Mouse (Mus musculus): ENCODE measurements around the gene Eif4ebp2. TPM values are rescaled to one million over a fixed set of nuclear protein-coding genes. Genes with fewer than 3 reads are reported as not detected.
"Not testable (repeated sequence)": the region's sequence is repeated elsewhere in the genome, so short reads cannot be mapped to it uniquely, and the experiment has no call there.

The Eif4ebp2 gene
- polyA plus RNA-seq, 1 experiment from 2014 or later = 66.4 TPM

DNA sequence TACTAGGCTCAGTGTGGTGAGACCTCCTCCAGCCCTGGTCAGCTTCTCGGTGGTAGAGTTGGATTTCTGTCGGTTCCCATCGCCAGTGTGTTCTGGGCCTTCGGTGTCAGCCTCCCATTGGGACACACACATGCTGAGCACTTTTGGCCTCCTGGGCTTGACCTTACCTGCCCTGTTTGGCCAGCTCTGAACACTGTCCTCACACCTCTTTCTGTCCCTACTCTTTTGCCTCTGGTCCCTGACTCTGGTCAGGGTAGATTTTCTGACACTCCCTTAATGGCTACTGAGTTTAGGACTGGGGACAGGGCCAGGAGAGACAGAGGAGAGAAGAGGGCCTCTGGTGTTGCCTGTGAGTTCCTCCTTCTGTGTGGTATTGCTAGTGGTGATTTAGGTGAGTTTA is 27.5 kb upstream of the Eif4ebp2 start:
- H3K9ac ChIP-seq = no peak overlapping the region
- H3K4me2 ChIP-seq = no peak overlapping the region
- no peak overlapping the region for H3K4me3 ChIP-seq
- H3K4me1 ChIP-seq (replicated peaks) = peaks cover 26% of the 10 kb centered on the region
- WGBS = 91% methylated on average over 4 of the region's 4 CpGs
- no peaks in the 10 kb centered on the region for H3K9me3 ChIP-seq
- ATAC-seq (ENCODE audit: low FRiP score) = no peak
- no peaks in the 10 kb centered on the region for H3K36me3 ChIP-seq
- H3K27me3 ChIP-seq = peaks cover 2% of the 10 kb centered on the region; the same call in 1 of the 2 replicates
- H3K27ac ChIP-seq = no peak overlapping the region

DNA sequence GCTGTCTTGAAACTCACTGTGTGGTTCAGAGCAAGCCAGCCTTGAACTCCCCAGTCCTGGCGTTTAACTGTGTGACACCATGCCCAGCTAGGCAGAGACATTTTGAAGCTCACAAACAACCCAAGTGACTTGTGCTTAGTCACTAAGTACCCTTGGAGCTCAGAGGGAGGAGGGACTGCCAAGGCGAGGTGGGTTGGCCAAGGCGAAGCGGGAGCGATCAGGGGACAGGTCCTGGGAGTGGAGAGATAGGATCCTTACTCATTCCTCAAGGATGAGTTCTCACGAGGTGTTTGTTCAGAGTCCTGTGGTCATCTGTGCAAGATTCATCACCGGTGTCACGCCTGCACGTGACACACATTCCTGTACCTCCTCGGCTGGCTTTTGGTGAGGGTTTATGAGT is 27.0 kb upstream of the Eif4ebp2 start:
- Histone ChIP-seq H3K9me3 (no peaks in the 10 kb centered on the region), H3K27ac (no peak overlapping the region)

DNA sequence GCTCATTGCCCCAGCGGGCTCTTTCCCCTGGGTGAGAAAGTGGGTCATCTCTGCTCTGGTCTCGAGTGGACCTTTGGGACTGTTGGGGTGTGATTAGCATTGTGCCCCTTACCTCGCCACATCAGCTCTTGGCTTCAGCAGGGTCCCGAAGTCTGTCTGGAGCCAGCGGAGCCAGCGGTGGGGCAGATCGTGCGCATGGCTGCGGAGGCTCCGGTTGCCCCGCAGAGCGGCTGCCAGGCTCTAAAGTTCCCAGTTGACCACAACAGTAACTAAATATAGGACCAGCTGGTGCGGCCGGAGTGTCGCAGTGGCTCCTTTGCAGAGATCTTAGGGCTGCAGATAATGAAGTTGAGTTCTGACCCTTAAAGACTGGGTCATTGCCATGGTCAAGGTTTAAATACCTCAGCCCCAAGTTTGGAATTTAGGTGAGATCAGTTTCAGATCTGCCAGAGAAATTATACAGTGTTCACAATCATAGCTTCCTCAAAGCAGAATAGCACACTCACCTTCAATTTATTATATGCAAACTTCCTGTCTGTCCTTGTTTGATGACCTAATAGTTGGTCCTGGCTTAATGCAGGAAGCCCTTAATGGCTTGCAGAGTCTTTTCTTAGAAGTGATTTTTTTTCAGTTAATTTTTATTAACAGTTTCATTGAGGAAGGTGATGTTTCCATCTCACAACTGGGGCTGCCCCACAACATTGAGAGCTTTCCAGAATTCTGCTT is 24.1 kb upstream of the Eif4ebp2 start:
- Histone ChIP-seq H3K27me3 (peaks cover 2% of the 10 kb centered on the region; the same call in 1 of the 2 replicates), H3K4me1 (replicated peaks) (peaks cover 40% of the 10 kb centered on the region), H3K4me2 (peak overlapping the region; percentile 97), H3K9ac (peak overlapping the region; percentile 88), H3K27ac (0 out of 2 replicates have a peak overlapping the region, but pooled peaks have one; percentile 90), H3K9me3 (no peaks in the 10 kb centered on the region), H3K4me3 (peak overlapping the region; percentile 86), H3K36me3 (no peaks in the 10 kb centered on the region)
- ATAC-seq (ENCODE audit: low FRiP score) = peak; percentile 22
- WGBS = 4% methylated on average over 15 of the region's 15 CpGs

More for the DNA sequence above, 27.0 kb upstream of the Eif4ebp2 start:
- no peak overlapping the region for H3K9ac ChIP-seq
- no peak for ATAC-seq (ENCODE audit: low FRiP score)
- peaks cover 31% of the 10 kb centered on the region for H3K4me1 ChIP-seq (replicated peaks)
- WGBS = 89% methylated on average over 10 of the region's 10 CpGs
- H3K36me3 ChIP-seq = no peaks in the 10 kb centered on the region
- no peak overlapping the region for H3K4me3 ChIP-seq
- peaks cover 2% of the 10 kb centered on the region; the same call in 1 of the 2 replicates for H3K27me3 ChIP-seq
- H3K4me2 ChIP-seq = no peak overlapping the region

DNA sequence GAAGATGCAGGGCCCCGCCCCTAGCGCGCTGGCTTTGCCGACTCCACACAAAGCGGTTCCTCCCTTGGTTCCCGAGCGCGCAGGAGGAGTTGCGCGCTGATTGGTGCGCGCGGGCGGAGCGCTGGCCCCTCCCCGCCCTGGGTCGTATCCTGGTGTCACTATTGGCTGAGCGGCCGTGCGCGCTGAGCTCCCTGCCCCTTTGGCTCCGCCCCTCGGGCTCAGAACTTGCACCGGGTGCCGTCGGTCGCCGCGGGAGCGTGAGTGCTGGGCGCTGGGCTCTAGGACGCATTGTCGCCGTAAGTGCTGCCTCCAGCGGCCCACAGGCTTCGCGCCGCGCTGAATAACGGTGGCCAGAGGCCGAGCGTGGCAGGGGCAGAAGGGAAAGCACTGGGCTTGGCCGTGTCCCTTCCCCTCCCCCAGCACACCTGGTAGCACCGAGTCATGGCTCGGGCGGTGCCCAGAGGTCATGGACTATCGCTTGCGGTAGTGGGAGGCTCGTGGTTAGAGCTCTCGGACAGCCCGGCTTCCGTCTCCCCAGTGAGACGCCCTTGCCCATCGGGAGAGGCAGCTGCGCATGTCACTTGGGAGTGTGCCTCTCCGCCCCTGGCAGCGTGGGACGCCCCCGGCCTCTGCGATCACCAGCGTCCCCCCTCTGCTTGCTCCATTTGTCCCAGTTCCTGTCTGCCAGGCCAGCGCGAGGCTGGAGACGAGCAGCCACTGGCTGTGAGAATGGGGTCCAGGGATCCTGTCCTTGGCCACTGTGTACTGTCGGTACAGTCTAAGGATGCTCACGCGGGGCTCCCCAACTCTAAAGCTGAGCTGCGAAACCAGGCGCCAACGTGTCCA is 23.4 kb upstream of the Eif4ebp2 start, which contains the start of gene Lrrc20:
TSS of gene Lrrc20 (plus strand) at position 208 of the 846 bp plus-strand sequence.
- Histone ChIP-seq H3K27ac (peak within 1 kb of the TSS; percentile 90), H3K4me3 (peak within 1 kb of the TSS; percentile 86), H3K9me3 (no peaks in the 10 kb centered on the region), H3K9ac (peak within 1 kb of the TSS; percentile 88), H3K36me3 (no peaks in the 10 kb centered on the region), H3K27me3 (peaks cover 2% of the 10 kb centered on the region; the same call in 1 of the 2 replicates), H3K4me2 (peak within 1 kb of the TSS; percentile 97), H3K4me1 (replicated peaks) (peaks cover 40% of the 10 kb centered on the region)
- peak; percentile 98 for ATAC-seq (ENCODE audit: low FRiP score)
- WGBS = under 1% methylated on average over 69 of the region's 70 CpGs

DNA sequence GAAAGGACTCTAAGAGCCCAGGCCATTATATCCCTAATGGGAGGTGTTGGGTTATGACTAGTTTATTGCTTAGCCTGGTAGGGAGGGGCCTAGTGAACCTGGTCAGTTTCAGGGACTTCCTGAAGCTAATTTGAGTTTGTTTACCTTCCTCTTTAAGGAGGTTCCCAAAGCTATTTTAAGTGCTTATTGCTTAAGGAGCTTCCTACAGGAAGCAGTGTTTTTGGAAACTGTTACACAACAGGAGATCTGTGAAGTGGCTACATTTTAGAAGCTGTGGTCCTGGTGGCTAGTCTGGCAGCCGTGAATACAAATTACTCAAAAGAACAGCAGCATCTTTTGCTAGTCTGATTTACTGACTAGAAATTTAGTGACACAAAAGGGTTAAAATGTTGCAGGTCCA is 21.9 kb upstream of the Eif4ebp2 start:
- H3K9me3 ChIP-seq = no peaks in the 10 kb centered on the region
- peak overlapping the region; percentile 97 for H3K4me2 ChIP-seq
- H3K27me3 ChIP-seq = peaks cover 2% of the 10 kb centered on the region; the same call in 1 of the 2 replicates
- H3K4me3 ChIP-seq = peak overlapping the region; percentile 86
- ATAC-seq (ENCODE audit: low FRiP score) = no peak
- H3K36me3 ChIP-seq = no peaks in the 10 kb centered on the region
- H3K9ac ChIP-seq = peak overlapping the region; percentile 69; the same call in 1 of the 2 replicates
- WGBS = 79% methylated on average over 1 of the region's 1 CpGs
- peaks cover 40% of the 10 kb centered on the region for H3K4me1 ChIP-seq (replicated peaks)
- peak overlapping the region; percentile 58; the same call in 1 of the 2 replicates for H3K27ac ChIP-seq

DNA sequence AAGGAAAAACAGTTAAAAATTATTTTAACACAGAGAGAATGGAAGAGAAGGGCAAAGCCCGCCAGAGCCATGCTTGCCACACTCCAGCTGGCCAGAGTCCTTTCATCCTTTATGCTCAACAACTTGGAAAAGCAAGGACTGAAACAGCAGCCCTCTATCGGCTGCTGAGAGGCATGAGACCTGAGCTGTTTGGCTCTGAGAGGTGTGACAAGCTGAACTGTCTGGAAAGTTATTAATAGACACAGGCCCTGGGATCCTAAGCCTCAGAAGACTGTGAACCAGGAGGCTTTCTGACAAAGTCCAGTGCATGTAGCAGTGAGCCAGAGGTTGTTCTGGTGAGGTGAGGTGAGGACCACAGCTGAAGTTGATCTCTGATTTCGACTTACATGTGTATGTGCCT is 21.2 kb upstream of the Eif4ebp2 start:
- Histone ChIP-seq H3K4me3 (no peak overlapping the region), H3K27me3 (peaks cover 2% of the 10 kb centered on the region; the same call in 1 of the 2 replicates), H3K4me2 (peak overlapping the region; percentile 97; the same call in 1 of the 2 replicates), H3K27ac (no peak overlapping the region), H3K9ac (no peak overlapping the region), H3K36me3 (no peaks in the 10 kb centered on the region), H3K4me1 (replicated peaks) (peaks cover 40% of the 10 kb centered on the region), H3K9me3 (no peaks in the 10 kb centered on the region)
- no peak for ATAC-seq (ENCODE audit: low FRiP score)
- WGBS = 70% methylated on average over 3 of the region's 3 CpGs

DNA sequence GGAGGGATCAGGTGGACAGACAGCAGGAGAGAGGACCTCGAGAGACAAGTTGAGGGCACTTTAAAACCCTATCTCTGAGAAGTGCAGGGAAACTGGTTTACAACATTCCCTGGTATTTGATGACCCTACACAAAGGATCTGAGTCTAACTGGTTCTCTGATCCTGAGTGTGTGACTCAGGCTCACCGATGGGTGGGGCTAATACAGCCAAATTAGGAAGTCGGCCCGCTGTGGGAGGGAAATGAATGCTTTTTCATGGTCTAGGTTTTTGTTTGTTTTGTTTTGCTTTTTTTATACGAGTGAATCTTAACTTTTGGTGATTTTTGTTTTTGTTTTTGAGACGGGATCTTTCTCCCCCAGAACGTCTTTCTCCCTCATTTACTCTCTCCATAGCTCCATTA is 16.4 kb upstream of the Eif4ebp2 start:
- H3K27me3 ChIP-seq = no peaks in the 10 kb centered on the region
- no peak for ATAC-seq (ENCODE audit: low FRiP score)
- WGBS = 68% methylated on average over 7 of the region's 7 CpGs
- no peak overlapping the region for H3K27ac ChIP-seq
- no peaks in the 10 kb centered on the region for H3K9me3 ChIP-seq
- H3K36me3 ChIP-seq = no peaks in the 10 kb centered on the region
- H3K4me1 ChIP-seq (replicated peaks) = peaks cover 4% of the 10 kb centered on the region
- no peak overlapping the region for H3K4me3 ChIP-seq
- H3K4me2 ChIP-seq = no peak overlapping the region
- no peak overlapping the region for H3K9ac ChIP-seq

DNA sequence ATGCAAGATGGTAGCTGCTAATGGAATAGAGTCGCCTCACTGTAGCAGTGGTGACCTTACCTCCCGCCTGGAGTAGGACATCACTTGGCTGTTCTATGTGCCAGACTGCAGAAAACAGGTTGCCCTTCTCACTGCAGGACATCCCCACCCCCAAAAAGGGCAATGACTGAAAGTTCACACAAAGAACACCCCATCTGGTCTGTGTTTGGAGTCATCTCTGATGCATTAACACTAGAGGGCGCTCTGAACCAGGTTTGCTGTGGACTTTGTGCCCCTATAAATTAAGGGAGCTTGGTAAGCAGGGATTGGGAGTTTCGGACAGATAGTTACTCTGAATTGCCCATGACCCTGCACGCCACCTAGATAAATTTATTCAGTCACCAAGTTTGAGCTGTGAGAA is 14.4 kb upstream of the Eif4ebp2 start:
- Histone ChIP-seq H3K9ac (no peak overlapping the region), H3K9me3 (no peaks in the 10 kb centered on the region), H3K4me1 (replicated peaks) (no peaks in the 10 kb centered on the region), H3K4me2 (no peak overlapping the region), H3K27ac (no peak overlapping the region), H3K36me3 (no peaks in the 10 kb centered on the region), H3K4me3 (no peak overlapping the region), H3K27me3 (no peaks in the 10 kb centered on the region)
- ATAC-seq (ENCODE audit: low FRiP score) = no peak
- WGBS = 21% methylated on average over 5 of the region's 5 CpGs

DNA sequence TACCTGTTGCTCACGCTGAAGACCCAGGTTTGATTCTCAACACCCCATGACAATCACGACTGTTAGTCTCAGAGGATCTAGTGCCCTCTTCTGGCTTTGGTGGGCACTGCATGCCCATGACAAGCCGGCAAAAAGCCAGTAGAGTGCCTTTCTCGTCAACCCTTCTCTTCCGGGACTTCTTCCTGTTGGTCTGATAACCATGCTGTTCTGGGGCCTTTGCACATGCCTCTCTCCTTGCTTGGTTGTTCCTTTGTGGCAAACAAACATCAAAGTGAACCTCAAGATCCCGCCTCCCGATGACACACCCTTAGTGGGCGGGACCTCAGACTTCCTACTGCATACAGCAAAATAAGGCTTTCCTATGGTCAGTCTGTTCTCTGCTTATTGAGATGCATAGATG is 13.8 kb upstream of the Eif4ebp2 start:
- Histone ChIP-seq H3K27me3 (no peaks in the 10 kb centered on the region), H3K4me1 (replicated peaks) (no peaks in the 10 kb centered on the region), H3K4me3 (no peak overlapping the region), H3K4me2 (no peak overlapping the region), H3K36me3 (no peaks in the 10 kb centered on the region), H3K9me3 (no peaks in the 10 kb centered on the region), H3K9ac (no peak overlapping the region), H3K27ac (no peak overlapping the region)
- no peak for ATAC-seq (ENCODE audit: low FRiP score)
- 71% methylated on average over 8 of the region's 8 CpGs for WGBS

DNA sequence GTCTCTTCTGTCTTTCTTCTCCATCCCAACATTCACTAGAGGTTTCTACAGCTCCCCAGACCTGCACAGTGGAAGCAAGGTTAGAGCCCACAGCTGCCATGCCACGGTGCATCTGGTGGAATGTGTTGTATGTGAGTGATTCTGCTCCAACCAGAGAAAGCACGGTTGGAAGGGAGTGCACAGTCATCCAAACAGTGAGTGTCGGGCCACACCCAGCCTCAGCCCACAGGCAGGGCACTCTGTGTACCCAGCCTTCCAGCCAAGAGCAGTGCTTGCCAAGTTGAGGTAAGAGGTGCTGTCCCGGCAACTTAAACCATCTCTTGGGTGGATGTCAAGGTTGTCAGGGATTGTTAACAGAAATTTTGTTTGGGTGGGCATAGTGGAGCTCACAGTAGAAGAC is 12.5 kb upstream of the Eif4ebp2 start:
- H3K4me3 ChIP-seq = no peak overlapping the region
- no peak overlapping the region for H3K9ac ChIP-seq
- WGBS = 86% methylated on average over 4 of the region's 4 CpGs
- no peaks in the 10 kb centered on the region for H3K36me3 ChIP-seq
- no peaks in the 10 kb centered on the region for H3K9me3 ChIP-seq
- no peak for ATAC-seq (ENCODE audit: low FRiP score)
- H3K4me1 ChIP-seq (replicated peaks) = no peaks in the 10 kb centered on the region
- H3K4me2 ChIP-seq = no peak overlapping the region
- no peak overlapping the region for H3K27ac ChIP-seq
- no peaks in the 10 kb centered on the region for H3K27me3 ChIP-seq

DNA sequence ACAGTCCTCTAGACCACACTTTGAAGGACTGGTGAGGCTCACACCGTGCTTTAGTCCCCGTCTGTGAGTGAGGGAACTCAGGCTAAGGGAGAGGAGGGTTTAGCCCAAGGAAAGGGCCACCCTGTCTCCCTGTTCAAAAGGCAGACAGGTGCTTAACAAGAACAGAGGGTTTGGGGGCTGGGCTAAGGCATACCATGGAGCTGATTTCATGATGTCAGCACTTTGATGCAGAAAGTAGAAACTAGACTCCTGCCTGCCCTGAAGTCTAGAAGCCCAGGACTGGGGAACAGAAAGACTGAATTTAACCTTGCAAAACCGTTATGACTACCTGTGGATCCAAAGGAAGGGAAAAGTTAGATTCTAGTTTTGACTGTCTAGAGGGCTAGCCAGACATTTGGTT is 4.7 kb upstream of the Eif4ebp2 start:
- Histone ChIP-seq H3K36me3 (no peaks in the 10 kb centered on the region), H3K4me2 (no peak overlapping the region), H3K4me3 (no peak overlapping the region), H3K9me3 (no peaks in the 10 kb centered on the region), H3K27me3 (no peaks in the 10 kb centered on the region), H3K9ac (no peak overlapping the region), H3K27ac (no peak overlapping the region), H3K4me1 (replicated peaks) (no peaks in the 10 kb centered on the region)
- ATAC-seq (ENCODE audit: low FRiP score) = no peak
- WGBS = 68% methylated on average over 3 of the region's 3 CpGs

DNA sequence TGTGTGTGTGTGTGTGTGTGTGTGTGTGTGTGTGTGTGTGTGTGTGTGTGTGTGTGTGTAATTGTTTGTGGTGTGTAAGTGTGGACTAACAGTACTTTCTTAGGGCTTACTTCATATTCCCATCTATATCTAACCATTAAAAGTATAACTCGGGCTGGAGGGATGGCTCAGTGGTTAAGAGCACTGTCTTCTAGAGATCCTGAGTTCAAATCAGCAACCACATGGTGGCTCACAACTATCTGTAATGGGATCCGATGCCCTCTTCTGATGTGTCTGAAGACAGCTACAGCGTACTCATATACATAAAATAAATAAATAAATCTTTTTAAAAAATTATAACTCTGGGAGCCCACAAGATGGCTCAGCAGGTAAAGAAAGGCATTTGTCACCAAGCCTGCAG is 710 bp upstream of the Eif4ebp2 start:
- 74% methylated on average over 3 of the region's 3 CpGs for WGBS
- H3K4me1 ChIP-seq (replicated peaks) = peaks cover 34% of the 10 kb centered on the region
- not testable (repeated sequence) for H3K27me3 ChIP-seq, H3K36me3 ChIP-seq, H3K9ac ChIP-seq, H3K9me3 ChIP-seq, H3K27ac ChIP-seq
- peak overlapping the region; percentile 83; the same call in 1 of the 2 replicates for H3K4me3 ChIP-seq
- 0 out of 2 replicates have a peak overlapping the region, but pooled peaks have one; percentile 6 for H3K4me2 ChIP-seq
- peak; percentile 37 for ATAC-seq (ENCODE audit: low FRiP score)
